Mouse (Mus musculus): ENCODE results near the gene Stk39.

Stk39 gene

GRCm38 (mm10) chr2:68426977-68427577 is 45.0 kb downstream of the Stk39 start:
- in situ Hi-C loops (cut with MboI; ENCODE audit: unreplicated experiment in 2 of 2), result no loop called here

GRCm38 (mm10) chr2:68426074-68426473 is 46.0 kb downstream of the Stk39 start:
- in situ Hi-C loops (cut with MboI; ENCODE audit: unreplicated experiment in 2 of 2), result no loop called here

DNA sequence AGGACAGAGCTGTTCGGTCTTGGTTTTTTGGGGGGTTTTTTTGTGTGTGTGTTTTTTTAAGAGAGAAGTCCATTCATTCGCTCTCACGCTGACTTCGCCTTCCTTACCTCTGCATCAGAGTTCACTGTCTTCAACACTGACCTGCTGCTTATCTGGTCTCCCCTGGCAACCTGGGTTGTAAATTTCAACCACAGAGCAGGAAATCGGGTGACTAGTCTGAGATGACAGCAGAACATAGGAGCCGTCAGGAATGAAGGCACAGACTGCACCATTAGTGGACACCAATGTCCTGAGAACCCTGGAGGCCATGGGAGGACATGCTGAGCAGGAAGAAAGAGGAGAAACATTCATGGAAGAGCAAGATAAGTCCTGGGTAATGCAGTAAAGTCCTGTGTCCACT is 51.1 kb downstream of the Stk39 start:
- in situ Hi-C loops (cut with MboI; ENCODE audit: unreplicated experiment in 2 of 2), result no loop called here

- in situ Hi-C loops (cut with MboI; ENCODE audit: unreplicated experiment in 2 of 2), result no loop called here
Measured at GRCm38 (mm10) chr2:68420223-68420622, 51.8 kb downstream of the Stk39 start.

DNA sequence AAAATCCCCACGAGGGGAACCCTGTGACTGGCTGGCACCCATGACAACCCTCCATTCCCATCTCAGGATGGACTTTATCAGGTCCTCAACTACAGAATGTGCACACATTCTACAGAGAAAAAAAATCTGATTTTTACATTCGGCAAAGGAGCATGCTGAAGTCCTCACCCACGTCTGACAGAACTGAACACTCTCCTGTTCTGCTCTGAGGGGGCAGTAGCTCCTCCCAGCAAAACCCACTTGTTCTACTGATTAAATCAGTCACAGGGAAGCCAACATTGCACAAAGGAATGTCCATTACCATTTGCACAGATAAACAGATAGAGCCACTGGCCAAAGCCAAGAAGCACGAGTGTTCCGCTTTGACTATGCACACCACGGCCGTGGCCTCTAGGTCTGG is 52.3 kb downstream of the Stk39 start:
- in situ Hi-C loops (cut with MboI; ENCODE audit: unreplicated experiment in 2 of 2), result no loop called here

- in situ Hi-C loops (cut with MboI; ENCODE audit: unreplicated experiment in 2 of 2), result no loop called here
Measured at GRCm38 (mm10) chr2:68419165-68419564, 52.9 kb downstream of the Stk39 start.

DNA sequence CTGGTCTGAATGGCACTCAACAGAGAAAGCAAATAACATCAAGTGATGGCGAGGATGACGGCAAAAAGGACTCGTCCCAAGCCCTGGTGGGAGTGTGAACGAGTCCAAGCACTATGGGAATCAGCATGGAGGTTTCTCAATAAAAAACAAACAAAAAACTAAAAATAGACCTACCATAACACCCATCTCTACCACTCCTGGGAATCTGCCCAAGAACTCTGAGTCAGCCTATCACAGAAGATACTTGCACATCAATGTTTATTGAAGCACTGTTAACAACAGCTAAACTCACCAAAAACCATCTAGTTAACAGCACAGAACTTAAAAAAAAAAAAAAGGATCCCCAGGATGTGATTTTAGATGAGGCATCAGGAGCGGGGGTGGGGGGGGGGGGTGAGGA is 55.0 kb downstream of the Stk39 start:
- in situ Hi-C loops (cut with MboI; ENCODE audit: unreplicated experiment in 2 of 2), result no loop called here

GRCm38 (mm10) chr2:68415691-68416090 is 56.4 kb downstream of the Stk39 start:
- in situ Hi-C loops (cut with MboI; ENCODE audit: unreplicated experiment in 2 of 2), result no loop called here

DNA sequence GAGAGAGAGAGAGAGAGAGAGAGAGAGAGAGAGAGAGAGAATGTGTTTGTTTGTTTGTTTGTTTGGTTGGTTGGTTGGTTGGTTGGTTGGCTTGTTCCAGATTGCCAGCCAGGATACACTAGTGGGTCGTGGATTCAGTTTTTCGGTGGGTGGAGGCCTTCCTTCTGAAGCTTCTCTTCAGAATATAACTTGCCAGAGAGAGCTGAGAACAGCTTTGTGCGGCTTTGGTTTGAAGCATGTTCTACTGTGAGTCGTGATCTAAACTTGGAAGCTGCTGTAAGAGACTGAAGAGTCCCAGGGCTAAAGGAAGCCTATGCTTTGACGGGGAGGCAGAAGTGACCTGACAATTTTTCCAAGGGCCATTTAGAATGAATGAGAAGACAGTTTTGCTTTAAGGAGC is 59.9 kb downstream of the Stk39 start:
- in situ Hi-C loops (cut with MboI; ENCODE audit: unreplicated experiment in 2 of 2), result no loop called here

DNA sequence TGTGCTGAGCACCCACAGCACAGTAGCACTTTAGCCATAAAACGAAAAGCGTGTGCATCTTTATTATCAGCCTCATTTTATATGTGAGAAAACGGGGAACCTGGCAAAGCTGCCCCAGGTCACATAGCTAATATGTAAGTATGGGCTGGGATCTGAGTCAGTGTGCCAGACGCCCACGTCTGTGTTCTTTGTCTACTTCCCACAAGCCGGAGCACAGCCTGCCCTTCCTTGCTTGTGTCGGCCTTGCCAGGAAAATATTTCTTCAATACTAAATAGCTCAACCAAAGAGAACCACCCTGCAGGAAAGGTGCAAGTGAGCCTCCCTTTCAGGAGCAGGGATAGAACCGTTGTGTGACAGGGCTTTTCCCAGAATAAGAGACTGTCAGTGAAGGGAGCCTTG is 60.9 kb downstream of the Stk39 start:
- in situ Hi-C loops (cut with MboI; ENCODE audit: unreplicated experiment in 2 of 2), result no loop called here

DNA sequence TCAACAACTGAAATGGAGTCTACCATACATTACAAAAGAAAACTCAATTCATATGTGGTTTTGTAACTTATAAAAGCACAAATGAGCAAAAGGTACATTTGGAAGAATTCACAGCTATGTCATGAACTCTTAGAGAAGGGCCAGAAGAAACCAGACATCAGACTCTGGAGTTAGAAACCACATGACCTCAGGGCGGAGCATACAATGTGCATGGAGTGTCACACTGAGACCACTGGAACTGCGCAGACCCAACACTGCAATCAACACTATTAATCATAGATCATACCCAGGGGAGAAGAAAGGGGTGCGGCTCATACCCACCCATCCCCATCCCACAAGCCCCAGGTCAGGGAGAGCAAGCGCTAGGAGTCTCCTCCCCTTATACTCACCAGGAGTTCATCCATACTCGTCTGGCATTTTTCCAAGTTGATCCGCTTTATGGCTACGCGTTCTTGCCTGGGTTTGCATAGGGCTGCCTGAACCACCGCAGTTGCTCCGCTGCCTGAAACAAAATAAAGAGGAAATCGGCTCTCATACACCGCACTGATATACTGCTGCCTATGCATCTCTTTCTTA is 62.3 kb downstream of the Stk39 start:
- in situ Hi-C loops (cut with MboI; ENCODE audit: unreplicated experiment in 2 of 2), result no loop called here

GRCm38 (mm10) chr2:68408271-68408980 is 63.6 kb downstream of the Stk39 start:
- in situ Hi-C loops (cut with MboI; ENCODE audit: unreplicated experiment in 2 of 2), result no loop called here

DNA sequence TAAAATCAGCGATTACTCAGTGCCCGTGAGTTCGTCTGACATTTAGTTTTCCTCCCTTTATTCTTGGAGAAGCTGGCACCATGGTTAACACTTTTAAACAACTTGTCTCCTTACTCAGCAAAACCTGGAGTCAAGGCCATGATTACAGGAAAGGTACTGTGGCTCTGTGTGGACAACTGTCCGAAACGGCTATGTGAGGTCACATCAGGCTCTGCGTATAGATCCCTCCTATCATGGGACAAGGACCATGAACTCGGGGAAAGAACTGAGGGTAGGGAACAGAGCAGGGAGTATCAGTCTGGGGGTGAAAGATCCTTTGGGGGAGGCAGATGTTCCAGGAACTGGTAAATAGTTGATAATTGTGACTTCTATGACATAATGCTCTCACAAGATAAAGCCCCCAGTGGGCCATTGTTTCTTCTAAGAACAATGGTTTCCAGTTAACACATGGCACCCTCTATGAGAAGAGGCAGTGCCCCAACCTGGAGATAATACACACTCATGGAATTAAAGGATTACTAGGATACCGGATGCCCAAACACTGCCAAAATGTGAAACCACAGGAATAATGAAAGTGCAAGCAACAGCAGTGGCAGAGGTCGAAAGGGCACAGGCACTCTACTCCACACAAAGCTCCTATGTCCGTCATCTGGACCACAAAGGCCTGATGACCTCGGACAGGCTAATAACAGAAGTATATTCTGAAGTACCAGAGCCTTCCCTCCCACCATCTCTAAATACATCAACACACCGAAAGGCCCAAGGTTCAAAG is 64.7 kb downstream of the Stk39 start:
- in situ Hi-C loops (cut with MboI; ENCODE audit: unreplicated experiment in 2 of 2), result no loop called here

DNA sequence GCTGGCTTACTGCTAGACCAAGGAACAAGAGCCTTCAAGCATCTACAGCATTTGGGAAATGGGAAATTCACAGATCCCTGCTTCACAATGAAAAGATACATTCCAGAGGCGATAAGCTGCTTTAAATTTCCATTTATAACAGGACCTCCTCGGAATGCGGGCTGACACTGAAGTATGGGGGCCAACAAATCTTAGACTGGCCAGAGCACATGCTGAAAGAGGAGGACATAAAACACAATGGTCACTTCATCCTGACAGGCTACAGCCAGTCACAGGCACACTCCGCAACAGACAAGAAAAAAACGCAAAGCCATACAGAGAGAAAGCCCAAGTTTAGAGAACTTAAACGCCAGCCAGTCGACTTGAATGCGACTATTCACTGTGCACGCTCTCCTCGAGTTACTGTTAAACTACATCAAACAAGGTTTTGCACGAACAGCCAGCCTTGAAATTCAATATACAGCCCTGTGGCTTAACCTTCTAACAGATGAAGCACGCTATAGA is 65.4 kb downstream of the Stk39 start:
- in situ Hi-C loops (cut with MboI; ENCODE audit: unreplicated experiment in 2 of 2), result no loop called here

- in situ Hi-C loops (cut with MboI; ENCODE audit: unreplicated experiment in 2 of 2), result no loop called here
Measured at GRCm38 (mm10) chr2:68405163-68405715, 66.8 kb downstream of the Stk39 start.

DNA sequence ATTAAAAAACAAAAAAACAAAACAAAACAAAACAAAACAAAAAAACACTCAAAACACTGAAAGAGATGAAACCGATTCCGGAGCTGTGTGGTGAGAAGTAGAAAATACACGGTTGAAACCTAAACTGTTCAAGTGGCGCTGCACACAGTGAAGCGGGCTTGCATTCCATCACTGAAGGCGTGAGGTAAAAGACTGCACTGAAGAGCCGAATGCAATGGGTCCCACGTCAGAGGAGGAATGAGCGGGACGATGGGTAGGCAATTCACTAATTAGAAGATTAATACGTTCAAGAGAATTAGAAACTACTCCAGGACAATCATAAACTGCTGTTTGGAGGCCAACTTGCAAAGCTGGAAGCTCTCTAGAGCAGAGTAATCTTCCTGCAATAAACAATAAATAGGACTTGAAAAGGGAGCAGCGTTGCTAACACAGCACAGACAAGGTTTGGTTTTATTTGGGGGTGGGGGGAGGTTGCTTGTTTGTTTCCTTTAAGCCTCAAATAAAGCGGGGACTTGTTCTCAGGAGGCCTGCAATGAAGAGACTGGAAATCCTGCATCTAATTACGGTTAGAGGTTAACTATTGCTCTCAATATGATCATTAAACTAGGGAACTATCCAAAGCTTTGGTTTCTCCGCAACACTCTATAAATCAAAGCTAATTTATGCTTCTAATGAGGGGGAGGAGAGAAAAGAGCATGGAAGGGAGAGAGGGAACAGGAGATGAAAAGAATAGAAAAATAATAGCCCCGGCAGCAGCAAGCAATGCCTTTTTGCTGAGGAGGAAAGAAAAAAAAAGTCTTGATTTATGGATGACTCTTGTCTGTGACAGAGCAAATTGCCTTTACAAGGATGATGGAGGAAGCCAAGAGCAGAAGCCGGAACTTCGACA is 67.5 kb downstream of the Stk39 start:
- in situ Hi-C loops (cut with MboI; ENCODE audit: unreplicated experiment in 2 of 2), result no loop called here

- in situ Hi-C loops (cut with MboI; ENCODE audit: unreplicated experiment in 2 of 2), result no loop called here
Measured at GRCm38 (mm10) chr2:68393611-68394549, 78.2 kb downstream of the Stk39 start.

- in situ Hi-C loops (cut with MboI; ENCODE audit: unreplicated experiment in 2 of 2), result no loop called here
Measured at GRCm38 (mm10) chr2:68387824-68388582, 84.1 kb downstream of the Stk39 start.

All from v-Abl transformed pro-B cells (cell line).